Mouse (Mus musculus) T-helper 17 cell (primary cell): Measurements from ENCODE around the gene Zfp607a.

ENCODE experiments used
- in situ Hi-C, 2 experiments: fragments of 300-600 bp; cut with MboI, MseI; formaldehyde crosslinking; loops; 1 replicate in 1 of 2; 2 replicates in 1 of 2; pipeline ENCODE4 v1.15.1; 2025; ENCODE audit warnings: high pct_unique_total_duplicates in 2 of 2

Zfp607a gene

GRCm38 (mm10) chr7:27857227-27857626 is at the start of gene Zfp607a:
TSS of gene Zfp607a (plus strand) at chr7:27857527.
- in situ Hi-C loops, result no loop called here

- in situ Hi-C loops, result no loop called here
These were observed 38.7 kb upstream of the Zfp607a start for GRCm38 (mm10) chr7:27818526-27819110.

- in situ Hi-C loops, result no loop called here
These were observed 34.7 kb upstream of the Zfp607a start for GRCm38 (mm10) chr7:27822611-27823010.

- in situ Hi-C loops, result no loop called here
These were observed 23.2 kb upstream of the Zfp607a start for GRCm38 (mm10) chr7:27834131-27834530.

- in situ Hi-C loops, result loop anchor here in 1 of 2 experiments (5.0 kb wide), 2 partner anchors 36 to 94 kb away; no protein-coding TSS in a partner anchor
These were observed 19.4 kb upstream of the Zfp607a start for GRCm38 (mm10) chr7:27837896-27838295.

GRCm38 (mm10) chr7:27838323-27839249 is 18.7 kb upstream of the Zfp607a start, which contains the start of gene Zfp59:
TSS of gene Zfp59 (plus strand) at chr7:27838607.
- in situ Hi-C loops, result loop anchor here in 1 of 2 experiments (5.0 kb wide), 2 partner anchors 36 to 94 kb away; no protein-coding TSS in a partner anchor

- in situ Hi-C loops, result loop anchor here in 1 of 2 experiments (5.0 kb wide), 2 partner anchors 37 to 93 kb away; no protein-coding TSS in a partner anchor
These were observed 17.7 kb upstream of the Zfp607a start for GRCm38 (mm10) chr7:27839596-27839995.

- in situ Hi-C loops, result no loop called here
These were observed 17.2 kb upstream of the Zfp607a start for GRCm38 (mm10) chr7:27840104-27840503.

- in situ Hi-C loops, result loop anchor here (5.0 kb wide), 1 partner anchor 68 kb away; the partner anchor contains the start of gene Zfp974 (in 2 of the 2)
These were observed 2.2 kb downstream of the Zfp607a start for GRCm38 (mm10) chr7:27859301-27860251.

GRCm38 (mm10) chr7:27860396-27861235 is 3.3 kb downstream of the Zfp607a start:
- in situ Hi-C loops, result loop anchor here (5.0 kb wide), 1 partner anchor 67 kb away; the partner anchor contains the start of gene Zfp974 (in 2 of the 2)

- in situ Hi-C loops, result loop anchor here (5.0 kb wide), 1 partner anchor 65 kb away; the partner anchor contains the start of gene Zfp974 (in 2 of the 2)
These were observed 5.3 kb downstream of the Zfp607a start for GRCm38 (mm10) chr7:27862578-27862977.

GRCm38 (mm10) chr7:27881721-27882120 is 24.4 kb downstream of the Zfp607a start:
- in situ Hi-C loops, result no loop called here

- in situ Hi-C loops, result no loop called here
These were observed 43.3 kb downstream of the Zfp607a start for GRCm38 (mm10) chr7:27900601-27901000.

- in situ Hi-C loops, result no loop called here
These were observed 47.9 kb downstream of the Zfp607a start for GRCm38 (mm10) chr7:27905061-27905848.

- in situ Hi-C loops, result loop anchor here in 1 of 2 experiments (5.0 kb wide), 1 partner anchor 51 kb away; no protein-coding TSS in a partner anchor
These were observed 53.6 kb downstream of the Zfp607a start for GRCm38 (mm10) chr7:27910952-27911351.

- in situ Hi-C loops, result loop anchor here (5.0 kb wide), 1 partner anchor 65 kb away; no protein-coding TSS in a partner anchor
These were observed 69.7 kb downstream of the Zfp607a start for GRCm38 (mm10) chr7:27927041-27927440.

- in situ Hi-C loops, result loop anchor here (5.0 kb wide), 1 partner anchor 67 kb away; no protein-coding TSS in a partner anchor
These were observed 71.7 kb downstream of the Zfp607a start, which contains the start of gene Zfp974 for GRCm38 (mm10) chr7:27928818-27929695. TSS of gene Zfp974 (minus strand) at chr7:27929460.
